Mouse (Mus musculus) right cerebral cortex, adult 2 months (tissue): Measurements from ENCODE around the gene Cpn2.

Experiments
- DNase-seq, 2 experiments: peaks; one replicate each; pipeline ENCODE4 v3.0.0; 2021 to 2022; ENCODE audit warnings: low spot score in 2 of 2

Gene Cpn2

DNA sequence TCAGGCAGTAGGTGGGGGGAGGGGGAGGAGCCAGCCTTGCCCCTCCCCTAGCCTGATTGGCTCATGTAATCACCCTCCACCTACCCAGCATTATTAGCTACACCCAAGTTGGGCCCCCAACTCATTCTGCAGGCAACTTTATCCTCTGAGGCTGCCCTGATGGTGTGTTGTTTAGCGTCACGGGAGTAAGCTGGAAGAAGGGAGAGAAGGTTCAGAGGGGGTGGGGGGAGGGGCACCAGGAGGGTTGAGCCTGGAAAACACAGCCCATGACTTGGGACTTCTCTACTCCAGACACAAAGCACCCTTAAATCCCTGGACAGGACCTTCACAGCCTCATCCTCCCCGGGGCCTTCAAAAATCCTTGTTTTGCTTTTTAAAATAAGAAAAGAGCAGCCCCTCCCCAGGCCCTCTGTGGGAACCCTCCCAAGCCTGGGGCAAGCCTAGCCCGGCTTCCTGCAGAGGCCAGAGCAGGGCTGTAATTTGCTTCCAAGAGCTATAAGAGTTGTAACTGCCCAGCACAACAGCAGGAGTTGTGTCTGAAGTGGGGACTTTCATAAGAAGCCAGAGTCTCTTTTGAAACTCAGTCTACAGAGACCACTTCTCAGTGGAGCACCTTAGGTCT, 13.5 kb upstream of the Cpn2 start:
- DNase-seq = no peak

DNA sequence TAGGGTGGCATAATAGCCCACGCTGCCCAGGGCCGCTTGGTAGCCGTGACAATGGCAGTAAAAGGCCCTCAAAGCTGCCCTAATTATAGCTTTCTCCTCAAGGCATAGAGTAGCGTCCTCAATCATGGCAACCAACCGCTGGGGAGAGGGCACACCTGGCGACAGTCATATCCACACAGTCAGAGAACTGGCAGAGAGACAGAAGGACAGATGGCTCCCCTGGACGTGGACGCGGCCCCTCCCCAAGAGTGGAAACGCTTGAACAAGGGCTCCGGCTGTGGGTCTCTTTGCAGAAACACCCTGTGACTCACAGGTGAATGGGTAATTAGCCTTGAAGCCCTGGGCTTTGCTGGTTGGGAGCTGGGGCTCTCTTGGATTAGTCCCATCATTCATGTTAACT, 11.1 kb upstream of the Cpn2 start:
- DNase-seq = no peak

DNA sequence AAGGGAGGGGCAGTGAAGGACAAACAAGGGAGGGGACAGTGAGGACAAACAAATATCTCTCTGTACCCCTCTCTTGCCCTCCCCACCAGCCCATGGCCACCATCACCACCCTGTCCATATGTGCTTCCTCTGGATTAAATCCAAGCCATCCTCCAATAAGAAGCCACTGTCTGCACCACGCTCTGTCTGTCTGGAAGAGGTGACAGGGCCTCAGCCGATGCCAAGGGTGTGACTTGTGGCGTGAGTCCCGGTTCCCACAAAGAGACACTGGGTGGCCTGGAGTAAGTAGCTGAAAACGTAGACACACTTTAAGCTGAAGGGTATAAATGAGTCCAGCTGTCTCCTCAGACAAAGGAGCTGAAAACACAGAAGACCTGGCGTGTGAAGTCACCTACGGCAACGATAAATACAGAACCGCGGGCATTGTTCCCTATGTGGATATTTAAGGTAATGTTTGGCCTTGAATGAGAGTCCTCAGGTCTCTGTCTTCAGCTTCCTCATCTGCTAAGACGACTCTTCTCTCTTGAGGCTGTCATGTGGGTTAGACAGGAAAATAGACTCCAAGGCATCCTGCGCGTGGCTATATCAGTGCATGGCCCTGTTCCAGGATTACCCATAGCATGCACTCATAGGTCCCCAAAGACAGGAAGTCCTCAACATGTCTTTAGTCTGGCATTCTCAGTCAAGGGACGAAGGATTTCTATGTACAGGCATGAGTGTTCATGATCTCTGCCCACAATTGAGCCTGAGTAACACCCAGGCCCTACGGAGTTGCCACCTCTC, 8.4 kb upstream of the Cpn2 start:
- no peak for DNase-seq

DNA sequence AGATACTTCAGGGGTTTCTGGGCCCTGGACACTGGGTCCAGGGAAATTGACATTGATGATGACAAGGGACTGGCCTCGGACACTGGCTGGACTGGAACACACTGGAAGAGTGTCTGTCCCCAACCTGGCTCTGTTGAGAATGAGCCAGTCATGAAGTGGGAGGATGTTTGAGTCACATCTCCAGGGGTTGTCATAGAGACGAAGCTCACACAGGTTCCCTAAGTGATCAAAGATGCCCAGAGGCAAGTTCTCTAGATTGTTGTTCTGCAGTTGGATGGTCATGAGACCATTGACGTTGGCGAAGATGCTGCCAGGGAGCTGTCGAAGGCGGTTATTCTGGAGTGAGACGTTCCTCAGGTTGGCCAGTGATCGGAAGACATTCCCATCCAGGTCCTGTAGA, 5.8 kb upstream of the Cpn2 start:
- DNase-seq = peak; percentile 24 to 28

DNA sequence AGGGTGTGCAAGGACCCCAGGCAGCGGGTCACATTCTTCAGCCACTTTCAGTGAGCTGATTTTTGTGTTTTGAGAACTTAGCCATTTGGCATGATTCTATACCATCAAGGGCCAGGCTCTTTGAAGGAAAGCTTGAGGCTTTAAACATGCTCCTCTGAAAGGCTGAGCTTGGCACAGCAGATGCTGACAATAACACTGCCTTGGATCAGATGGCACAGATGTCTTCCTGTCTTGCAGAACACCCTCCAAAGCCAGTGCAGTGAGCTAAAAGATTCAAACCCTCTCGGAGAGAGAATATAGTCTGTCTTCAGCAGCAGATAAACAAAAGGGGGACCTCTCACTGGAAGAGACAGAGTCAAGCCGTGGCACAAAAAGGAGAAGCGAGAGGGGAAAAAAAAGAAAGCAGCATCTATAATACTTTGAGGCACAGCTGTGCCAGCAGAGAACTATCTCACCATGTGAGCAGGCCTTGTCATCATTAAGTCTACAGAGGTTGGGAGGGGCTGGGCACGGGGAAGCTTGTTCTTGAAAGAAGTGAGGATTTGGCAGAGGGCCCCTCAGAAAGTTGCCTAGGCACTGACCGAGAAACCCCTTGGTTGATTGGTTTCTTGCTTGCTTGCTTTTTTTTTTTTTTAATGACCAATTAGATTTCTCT, 4.8 kb upstream of the Cpn2 start:
- peak in 1 of 2 experiments; percentile 41 for DNase-seq

DNA sequence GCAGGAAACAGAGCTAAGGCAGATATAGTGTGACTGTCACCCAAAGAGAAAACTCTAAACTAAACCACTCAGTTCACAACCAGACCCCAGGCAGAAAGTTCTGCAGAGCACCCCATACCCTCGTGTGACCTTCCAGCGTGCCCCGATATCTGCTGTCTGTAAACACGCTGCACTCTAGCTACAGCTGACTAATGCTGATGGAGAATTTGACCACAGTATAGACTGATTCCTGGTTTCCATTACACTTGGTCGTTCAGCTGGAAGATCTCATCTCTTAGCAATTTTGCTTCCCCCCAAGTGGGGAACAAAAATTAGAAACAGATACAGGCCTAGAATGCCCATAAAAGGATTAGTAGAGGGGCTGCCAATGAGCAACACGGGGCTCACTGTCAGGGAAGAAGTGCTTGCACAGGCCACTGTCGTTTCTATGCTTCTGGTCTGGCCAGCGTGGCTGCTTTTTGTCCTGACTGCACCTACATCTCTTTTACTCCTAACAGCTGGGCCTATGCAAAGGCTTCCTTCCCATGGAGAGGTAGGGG, 4.0 kb upstream of the Cpn2 start:
- no peak for DNase-seq

DNA sequence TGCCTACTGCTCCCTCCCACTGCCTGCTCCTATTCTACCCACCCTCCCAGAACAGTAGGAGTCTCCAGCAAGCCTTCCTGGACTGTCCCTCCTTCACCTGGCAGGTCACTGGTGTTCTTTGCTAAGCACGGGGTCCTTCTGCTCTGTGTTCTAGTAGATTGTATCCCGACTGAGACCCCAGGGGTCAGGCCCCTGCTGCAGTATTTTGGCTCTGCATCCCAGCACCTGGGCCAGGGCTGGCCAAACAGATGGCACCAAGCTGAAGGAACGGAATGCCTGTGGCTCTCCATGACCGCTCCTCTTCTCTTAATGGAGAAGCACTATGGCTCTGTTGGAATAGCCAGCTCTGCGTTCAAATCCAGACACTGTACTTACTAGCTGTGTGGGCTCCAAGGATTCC, 738 bp downstream of the Cpn2 start:
- no peak for DNase-seq

DNA sequence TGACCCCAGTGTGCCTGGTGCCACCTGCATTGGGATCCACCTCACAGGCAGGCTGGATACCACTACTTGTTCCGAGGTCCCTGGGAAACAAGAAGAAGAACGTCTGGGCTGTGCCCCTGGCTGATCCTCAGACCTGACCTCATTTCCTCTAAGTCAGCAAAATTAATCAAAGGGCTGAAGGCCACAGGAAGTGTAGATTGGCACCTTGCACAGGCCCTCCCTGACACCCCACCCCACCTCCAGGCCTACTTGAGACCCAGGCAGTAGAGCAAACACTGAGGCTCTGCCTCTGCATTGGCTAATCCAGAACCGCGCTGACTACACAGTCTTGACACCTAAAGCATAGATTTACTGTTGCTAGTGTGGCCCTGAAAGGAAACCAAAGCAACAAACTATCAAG, 1.7 kb downstream of the Cpn2 start:
- no peak for DNase-seq

DNA sequence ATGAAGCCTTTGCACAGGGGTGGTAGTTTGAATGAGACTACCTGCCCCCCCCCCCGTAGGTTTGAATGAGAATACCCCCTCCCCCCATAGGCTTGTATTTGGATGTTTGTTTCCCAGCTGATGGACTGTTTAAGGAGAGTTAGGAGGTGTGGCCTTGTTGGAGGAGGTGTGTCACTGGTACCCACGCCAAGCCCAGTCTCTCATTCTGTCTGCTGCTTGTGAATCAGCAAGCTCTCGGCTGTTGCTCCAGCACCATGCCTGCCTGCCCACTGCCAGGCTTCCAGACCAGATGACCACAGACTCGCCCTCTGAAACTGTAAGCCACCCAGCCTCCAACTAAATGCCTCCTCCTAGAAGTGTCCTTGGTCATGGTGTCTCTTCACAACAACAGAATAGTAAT, 4.1 kb downstream of the Cpn2 start:
- DNase-seq = no peak

DNA sequence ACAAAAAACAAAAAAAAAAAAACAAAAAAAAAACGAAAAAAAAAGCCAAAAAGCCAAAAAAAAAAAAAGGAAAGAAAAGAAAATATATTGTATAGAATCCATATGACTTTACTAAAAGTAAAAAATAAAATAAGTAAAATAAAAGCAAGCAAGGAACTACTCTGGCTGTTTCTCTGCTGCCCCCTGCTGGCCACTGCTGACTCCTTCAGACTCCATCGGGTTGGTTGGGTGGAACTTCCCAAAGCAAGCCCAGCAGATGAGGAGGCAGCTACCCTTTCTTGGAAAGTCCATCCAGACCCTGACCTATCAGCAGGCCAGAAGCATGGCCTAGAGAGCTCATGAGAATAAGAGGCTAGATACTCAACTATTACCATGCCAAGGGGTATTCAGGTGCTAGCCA, 4.6 kb downstream of the Cpn2 start:
- DNase-seq = peak; percentile 69 to 77

DNA sequence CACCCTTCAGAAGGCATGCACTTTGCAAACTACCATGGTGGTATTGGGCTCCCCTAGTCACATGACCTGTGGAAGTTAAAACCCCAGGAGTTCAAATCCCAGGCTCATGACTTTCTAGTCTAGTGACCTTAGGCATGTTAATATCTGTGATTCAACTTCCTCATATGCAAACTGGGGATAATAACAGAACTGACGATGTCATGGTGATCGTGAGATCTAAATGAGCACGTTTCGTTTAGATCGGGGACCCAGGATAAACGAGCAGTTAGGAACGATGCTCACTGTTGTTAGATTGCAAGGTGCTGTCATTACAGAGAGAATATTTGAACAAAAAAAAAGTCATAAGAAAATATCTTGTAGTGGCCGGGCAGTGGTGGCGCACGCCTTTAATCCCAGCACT, 5.1 kb downstream of the Cpn2 start:
- DNase-seq = no peak

DNA sequence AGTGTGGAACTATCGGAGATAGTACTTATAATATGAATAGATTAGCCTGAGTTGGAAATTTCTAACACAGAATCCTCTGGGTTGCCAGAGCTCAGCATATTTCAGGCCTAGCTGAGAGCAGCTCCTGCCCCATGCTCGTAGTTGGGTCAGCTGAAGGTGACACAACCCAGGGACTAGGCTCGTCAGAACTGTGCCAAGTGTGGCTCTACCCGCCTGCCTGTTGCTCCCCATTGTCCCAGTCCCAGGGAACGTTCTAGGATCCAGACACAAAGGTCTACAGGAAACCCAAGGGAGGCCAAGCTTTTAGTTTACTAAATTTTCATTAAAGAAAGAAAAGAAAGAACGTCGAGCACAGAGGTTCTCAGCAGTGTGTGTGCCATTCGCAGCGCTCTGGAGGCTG, 6.0 kb downstream of the Cpn2 start:
- DNase-seq = no peak

DNA sequence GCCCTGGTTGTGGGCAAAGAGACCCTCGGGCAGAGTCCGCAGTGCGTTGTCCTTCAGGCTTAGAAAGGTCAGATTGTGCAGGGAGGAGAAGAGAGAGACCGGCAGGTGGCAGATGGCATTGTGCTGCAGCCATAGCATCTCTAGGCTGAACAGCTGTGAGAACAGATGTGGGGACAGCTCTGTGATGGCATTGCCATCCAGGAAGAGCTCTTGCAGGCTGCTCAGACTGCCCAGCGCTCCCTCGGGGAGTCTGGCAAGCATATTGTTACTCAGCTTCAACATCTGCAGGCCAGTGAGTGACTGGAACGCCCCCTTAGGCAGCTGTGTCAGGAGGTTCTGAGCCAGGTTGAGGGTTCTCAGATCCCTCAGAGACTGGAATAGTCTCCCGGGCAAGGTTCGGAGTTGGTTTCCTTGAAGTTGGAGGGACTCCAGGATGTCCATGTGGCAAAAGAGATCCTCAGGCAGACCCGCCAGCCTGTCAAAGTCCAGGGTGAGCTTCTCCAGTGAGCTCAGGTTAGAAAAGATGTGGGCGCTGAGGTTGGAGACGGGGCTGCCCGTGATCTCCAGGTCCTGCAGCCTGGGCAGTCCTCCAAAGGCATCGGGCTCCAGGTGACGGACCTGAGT, 7.2 kb downstream of the Cpn2 start:
- DNase-seq = no peak

DNA sequence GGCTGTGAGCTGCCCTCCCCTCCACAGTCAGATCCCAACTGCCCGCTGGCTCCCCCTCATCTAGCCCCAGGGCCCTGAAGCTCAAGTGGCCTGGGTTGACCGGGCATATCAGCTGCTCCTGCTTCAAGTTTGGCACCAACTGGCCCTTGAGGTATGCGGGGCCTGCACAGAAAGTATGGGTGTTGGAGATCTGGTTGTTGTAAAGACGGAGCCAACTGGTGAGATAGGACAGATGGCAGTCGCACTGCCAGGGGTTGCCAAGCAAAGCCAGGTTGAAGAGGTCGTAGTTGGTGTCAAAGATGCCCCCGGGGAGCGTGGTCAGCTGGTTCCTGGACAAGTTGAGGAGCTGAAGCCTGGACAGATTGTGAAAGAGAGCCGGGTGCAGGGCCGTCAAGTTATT, 7.9 kb downstream of the Cpn2 start:
- no peak for DNase-seq

DNA sequence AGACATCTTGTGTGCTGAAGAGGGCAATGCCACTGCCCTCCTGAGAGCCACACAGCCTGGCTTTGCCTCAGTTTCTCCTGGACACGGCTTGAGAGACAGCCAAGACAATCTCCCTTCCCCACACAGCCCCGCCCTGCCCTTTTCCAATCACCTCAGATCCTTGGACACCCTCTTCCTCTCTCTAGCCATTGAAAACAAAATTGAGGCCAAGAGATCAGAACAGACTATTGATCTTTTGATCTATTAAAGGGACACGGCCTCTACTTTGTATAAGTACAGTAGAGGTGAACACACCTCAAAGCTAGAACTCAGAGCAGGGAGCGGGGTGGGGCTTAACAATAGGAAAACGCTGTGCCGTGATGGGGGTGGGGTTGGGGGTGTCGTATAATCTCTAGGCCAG, 8.9 kb downstream of the Cpn2 start:
- DNase-seq = no peak

DNA sequence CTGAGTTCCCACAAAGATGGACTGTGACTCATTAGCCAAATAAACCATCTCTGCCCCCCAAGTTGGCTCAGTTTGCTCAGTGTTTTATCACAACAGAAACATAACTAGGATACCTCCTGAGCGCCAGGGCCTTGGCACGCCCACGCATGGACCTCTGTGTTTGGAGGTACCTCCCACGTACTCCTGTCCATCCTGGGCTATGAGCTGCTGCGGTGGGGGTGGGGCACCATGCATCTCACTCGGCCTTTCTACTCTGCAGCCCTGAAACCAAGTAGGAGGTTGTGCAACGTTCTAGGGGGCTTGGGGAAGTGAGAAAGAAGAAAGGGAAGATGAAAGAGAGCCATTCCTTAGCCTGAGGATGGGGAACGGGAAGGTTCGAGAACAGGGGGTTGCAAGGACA, 9.6 kb downstream of the Cpn2 start:
- no peak for DNase-seq

DNA sequence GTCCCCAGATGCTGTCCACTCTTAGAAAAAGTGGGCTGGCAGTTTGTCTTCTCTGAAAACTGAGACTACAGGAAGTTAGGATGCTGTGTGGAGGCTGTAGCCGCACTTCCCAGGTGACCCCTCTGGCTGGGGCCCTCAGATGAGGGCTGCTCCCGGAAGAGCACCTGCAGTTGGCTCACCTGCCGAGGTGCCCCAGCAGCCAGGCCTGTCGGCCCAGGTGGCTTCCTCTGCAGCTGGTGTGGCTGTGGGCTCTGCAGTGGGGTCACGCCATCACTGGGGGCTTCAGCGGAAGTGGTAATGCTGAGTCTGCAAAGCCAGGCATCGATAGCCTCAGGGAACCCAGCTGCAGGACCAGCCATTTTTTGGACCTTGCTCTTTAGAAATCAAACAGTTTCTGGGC, 12.2 kb downstream of the Cpn2 start:
- DNase-seq = no peak

DNA sequence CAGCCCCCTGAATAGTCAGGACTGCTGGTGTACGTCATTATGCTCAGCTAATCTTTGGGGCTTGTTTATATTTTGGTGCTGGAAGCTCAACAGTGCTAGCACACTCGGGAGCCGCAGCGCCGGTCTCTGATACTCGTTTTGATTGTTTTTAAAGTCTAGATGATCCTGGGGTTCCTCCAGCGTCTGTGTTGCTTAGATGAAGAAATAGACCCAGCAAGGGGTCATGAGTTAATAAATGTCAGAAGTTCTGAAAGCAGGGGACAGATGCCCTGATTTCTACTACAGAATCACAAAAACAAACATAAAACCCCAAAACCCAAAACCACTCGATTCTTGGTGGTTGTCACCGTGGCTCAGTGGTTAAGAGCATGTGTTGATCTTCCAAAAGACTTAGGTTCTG, 13.4 kb downstream of the Cpn2 start:
- no peak for DNase-seq

DNA sequence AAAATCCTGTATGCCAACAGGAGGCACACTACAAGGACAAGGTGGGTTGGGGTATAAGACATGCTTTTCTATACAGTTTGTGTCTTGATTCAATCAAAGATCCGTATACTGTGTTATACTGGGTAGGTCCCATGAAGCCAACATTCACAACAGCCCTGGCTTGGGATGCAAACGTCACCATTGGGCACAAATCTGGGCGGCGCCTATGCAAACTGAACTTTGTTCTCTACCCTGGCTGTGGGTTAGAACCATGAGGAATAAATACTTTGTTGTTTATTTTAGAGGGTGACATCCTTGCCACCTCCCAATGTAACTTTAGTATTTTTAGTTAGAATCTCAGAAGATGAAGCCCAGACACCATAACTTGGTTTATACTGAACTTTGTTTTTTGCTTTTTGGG, 13.9 kb downstream of the Cpn2 start:
- DNase-seq = no peak

DNA sequence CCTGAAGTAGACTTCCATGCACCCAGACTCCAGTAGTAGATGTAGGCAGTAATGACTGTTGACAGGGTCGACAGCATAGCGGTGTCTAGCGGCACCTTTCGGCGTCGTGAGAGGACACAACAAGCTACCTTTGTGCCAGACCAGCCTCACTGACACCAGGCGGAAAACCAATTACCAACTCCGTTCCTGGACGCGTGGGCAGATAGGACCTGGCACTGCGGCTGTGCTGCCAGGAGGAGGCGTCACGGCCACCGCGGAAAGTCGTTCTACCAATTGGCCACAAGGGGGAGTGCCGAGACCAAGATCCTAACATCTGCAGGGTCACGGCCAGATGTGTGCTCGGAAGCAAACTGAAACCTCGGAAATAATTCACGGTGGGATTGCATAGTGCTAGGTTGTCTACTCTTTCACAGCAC, 15.3 kb downstream of the Cpn2 start:
- DNase-seq = peak; percentile 81

DNA sequence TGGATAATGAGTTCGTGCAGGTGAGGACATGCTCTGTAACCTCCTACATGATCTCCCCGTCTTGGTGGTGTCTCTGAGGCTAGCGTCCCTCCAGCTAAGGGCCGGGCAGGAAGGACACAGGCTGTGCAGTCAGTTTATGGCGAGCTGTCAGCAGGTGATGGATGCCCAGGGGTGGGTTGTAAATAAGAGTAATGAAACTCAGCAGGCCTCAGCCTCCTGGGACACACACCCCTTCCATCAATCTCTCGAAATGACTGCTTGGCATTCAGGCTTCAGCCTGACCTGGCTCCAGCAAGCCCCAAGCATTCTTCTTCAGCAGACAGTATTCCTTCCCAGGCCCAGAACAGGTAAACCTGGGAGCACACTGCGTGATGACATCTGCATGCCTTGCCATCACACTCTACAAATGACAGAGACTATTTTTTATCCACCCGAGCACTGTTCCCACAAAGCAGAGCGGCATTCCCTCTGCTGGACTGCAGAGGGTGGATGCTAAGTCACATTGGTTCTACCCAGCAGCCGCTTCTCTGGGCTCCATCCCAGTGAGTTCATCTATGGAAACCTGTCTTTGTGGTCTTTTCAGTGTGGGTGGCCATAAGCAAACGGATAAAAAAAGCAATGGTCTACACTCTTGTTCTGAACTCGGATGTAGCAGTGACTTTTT, 23.1 kb downstream of the Cpn2 start:
- no peak for DNase-seq

DNA sequence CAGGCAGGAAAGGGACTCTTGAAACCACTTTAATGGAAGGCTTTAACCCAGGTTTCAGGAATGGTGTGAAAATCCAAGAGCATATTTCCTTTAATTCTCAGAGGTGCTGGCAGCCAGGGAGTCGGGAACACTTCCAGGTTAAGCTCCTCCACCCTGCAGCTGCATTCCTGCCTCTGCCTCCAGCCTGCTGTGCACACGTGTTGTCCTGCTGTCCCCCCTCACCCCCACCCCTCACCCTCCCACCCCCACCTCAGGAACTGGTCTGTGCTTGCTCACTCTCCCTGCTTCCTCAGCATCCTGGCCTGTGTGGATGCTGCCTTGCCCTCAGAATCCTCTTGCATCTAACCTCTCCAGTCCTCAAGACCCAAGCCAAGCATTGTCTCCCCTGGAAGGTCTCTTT, 25.7 kb downstream of the Cpn2 start:
- no peak for DNase-seq
